Mouse (Mus musculus) cortical plate, adult 2 months (tissue): ENCODE results near the gene Frmd4a.

Experiments used
- CTCF ChIP-seq: fragments of 200-500 bp; IDR thresholded peaks from 2 replicates; pipeline ENCODE4 v1.5.1; 2011; ENCODE audit warnings: mild to moderate bottlenecking, control low read depth, low read length; ENCODE audit not compliant: insufficient read depth; ENCODE audit errors: extremely low read depth
- POLR2A ChIP-seq: fragments of 200-500 bp; IDR thresholded peaks from 2 replicates; pipeline ENCODE4 v1.6.1; 2011; ENCODE audit warnings: mild to moderate bottlenecking, low read length, control low read depth; ENCODE audit not compliant: insufficient read depth; ENCODE audit errors: extremely low read depth

DNA sequence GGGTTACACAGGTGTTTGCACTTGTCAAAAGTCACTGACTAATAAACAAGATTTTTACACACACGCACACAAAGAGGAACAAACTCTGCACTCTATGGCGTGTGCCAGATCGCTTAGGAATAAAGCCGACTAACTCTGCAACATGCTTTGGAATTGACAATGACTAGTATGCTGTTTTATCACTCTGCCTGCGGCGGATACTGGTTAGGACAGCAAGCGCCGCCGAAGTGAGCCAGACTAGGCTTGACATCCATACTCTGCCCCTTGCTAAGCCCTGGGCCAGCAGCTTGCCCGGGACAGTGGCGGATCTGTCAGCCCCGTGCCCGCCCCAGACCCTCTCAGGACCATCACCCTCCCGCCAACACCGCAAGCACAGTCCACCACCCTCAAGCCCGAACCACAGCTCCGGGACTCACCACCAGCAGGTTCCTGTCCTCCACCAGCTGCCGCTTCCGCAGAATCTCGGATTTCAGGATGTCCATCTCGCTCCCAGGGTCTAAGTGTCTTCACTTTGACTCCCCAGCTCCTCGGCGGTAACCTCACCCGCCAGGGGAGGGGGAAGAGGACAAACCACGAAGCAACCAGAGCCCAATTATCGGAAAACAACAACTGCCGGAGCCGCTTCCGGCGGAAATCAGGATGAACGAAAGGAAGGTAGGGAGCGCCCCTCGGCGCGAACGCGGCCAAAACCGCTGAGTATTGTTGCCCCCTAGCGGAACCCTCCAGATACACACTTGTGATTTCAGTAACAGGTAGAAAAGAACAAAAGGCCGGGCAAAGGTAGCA is 634.2 kb downstream of the Frmd4a start, which contains the start of gene Prpf18:
- TF ChIP-seq POLR2A (peak; percentile 82), CTCF (peak; percentile 67)
